Mouse (Mus musculus): ENCODE measurements at regions not wholly inside any gene's neighbourhood (a gene's known extent, or its start where the extent isn't known, plus 50 kb on each side); places are given as distances from the start of the nearest gene placed in this dataset.

- TF ChIP-seq GATA2 (IDR thresholded peaks at IDR 0.05; ENCODE audit: borderline replicate concordance, low read depth, low read length): no peak
- TF ChIP-seq CTCF (IDR thresholded peaks at IDR 0.05; ENCODE audit: low read depth, low read length): no peak
- TF ChIP-seq GATA1 (IDR thresholded peaks at IDR 0.05; ENCODE audit: borderline replicate concordance, low read length): no peak
- TF ChIP-seq POLR2AphosphoS5 (IDR thresholded peaks at IDR 0.05; ENCODE audit: insufficient replicate concordance, low read depth, low read length): no peak
Measured at GRCm38 (mm10) chr1:118748196-118748595, 120.5 kb downstream of the Tfcp2l1 start.
